Mouse (Mus musculus): ENCODE measurements around the gene Plxna2.
A peak's percentile ranks its signal among the peaks of the same experiment; 100 is the strongest.

Plxna2 gene

GRCm38 (mm10) chr1:194815547-194815946, 197.5 kb downstream of the Plxna2 start:
- DNase-seq (ENCODE audit: low read depth, low spot score): no peak

- peak; percentile 70 for DNase-seq (ENCODE audit: low read depth, low spot score)
Measured at GRCm38 (mm10) chr1:194816913-194817312, 198.9 kb downstream of the Plxna2 start.

DNA sequence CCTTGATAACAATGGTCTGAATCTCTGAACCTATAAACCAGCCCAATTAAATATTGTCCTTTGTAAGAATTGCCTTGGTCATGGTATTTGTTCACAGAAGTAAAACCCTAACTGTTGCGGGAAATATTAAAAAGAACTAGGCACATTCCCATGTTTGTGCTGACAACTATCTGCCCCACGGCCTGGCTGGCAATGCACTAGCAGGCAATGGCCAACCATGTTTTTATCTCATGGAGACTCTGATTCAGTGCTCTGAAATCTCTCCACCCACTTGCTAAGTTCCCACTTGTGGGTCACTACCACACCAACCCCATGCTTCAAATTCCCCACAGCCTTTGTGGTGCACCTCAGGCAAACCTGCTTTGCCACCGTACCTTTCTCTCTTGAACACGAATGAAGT, 202.9 kb downstream of the Plxna2 start:
- DNase-seq (ENCODE audit: low read depth, low spot score): no peak

- DNase-seq (ENCODE audit: low read depth, low spot score): no peak
Measured at GRCm38 (mm10) chr1:194821721-194822120, 203.7 kb downstream of the Plxna2 start.

GRCm38 (mm10) chr1:194828316-194828715, 210.3 kb downstream of the Plxna2 start:
- DNase-seq (ENCODE audit: low read depth, low spot score): no peak

GRCm38 (mm10) chr1:194835238-194835637, 217.2 kb downstream of the Plxna2 start:
- no peak for DNase-seq (ENCODE audit: low read depth, low spot score)

DNA sequence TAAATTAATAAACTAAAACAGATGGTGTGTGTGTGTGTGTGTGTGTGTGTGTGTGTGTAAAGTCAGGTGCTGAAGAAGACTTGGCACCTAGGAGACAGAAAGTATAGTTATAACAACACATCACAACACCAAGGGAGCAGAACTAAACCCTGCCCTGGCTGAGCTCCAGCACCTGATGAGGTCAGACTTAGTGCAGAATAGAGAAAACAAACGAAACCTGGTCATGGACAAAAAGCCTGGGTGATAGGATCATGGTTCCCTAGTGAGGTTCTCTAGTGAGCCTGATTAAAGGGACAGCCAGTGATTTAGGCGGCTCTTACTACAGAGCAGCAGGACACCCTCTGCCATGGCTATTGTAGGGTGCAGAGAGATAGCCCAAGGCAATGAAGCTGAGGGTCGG, 218.2 kb downstream of the Plxna2 start:
- DNase-seq (ENCODE audit: low read depth, low spot score): no peak

DNA sequence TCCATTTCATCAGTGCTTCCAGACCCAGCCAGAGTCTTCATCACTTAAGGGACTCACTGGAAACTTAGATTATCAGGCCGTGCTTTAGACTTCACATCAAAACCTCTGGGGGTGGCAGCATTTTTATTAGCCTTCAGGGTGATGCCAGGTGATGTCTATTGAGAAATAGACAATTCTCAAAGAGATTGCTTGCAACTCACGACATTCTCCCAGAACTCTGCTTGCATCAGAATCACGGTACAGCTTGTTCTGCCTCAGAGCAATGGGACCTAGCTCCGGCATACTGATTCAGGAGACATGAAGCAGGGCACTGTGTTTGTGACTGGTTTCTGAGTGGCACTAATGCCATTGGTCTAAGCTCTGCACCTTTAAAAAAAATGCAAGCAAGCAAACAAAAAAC, 218.7 kb downstream of the Plxna2 start:
- DNase-seq (ENCODE audit: low read depth, low spot score): no peak

- peak; percentile 27 for DNase-seq (ENCODE audit: low read depth, low spot score)
Measured at GRCm38 (mm10) chr1:194839230-194839910, 221.4 kb downstream of the Plxna2 start.

DNA sequence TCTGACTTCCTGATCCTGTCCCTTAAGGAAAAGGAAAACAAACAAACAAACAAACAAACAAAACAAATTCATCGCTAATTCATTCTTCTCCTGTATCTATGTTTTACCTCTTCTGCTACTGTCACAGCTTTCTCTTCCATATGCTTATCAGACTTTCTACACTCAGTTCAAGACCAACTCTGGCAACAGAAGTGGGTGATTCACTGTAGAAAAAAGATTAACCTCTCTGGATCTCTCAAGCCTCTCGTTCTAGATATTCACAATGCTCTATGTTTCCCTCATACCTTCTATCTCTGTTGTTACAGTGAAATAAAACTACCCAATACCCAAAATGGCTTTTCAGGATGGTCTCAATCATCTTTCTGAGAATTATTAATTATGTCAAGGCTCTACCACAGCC, 225.0 kb downstream of the Plxna2 start:
- DNase-seq (ENCODE audit: low read depth, low spot score): no peak

- DNase-seq (ENCODE audit: low read depth, low spot score): no peak
Measured at GRCm38 (mm10) chr1:194847014-194847413, 229.0 kb downstream of the Plxna2 start.

DNA sequence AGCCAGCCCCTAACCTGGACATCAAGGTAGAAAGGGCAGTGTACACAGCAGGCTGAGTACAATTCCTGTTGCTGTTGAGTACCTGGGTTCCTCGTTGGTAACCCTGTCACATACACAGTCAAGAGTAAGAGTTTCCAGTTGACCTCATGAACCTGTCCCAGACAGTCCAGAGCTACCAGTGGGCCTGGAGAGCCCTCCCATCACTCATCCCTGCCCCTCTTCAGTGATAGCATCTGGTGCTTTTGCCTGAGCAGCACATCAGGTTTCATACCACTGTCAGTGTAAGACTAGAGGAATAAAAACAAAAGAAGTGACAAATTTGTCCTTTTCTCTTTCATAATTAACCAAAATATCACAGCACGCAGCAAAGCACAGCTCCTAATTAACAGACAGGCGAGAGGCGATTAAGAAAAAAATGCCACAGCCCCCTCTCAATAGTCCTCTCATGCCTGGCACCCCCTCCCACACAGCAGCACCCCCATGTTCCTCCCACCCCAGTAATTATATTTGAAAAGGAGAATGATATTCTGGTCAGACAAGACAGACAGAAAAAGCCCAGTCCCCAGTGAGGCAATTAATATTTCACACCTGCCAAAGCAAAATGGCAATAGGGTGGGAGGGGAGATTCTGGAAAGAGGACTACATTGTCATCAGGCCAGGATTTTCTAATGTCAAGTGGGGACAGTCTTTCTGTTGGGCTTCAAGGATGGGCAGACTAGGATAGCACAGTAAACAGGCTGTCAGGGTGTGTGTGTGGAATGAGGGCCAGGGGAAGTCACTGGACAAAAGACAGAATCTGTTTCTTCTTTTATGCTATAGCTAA, 233.4 kb downstream of the Plxna2 start:
- DNase-seq (ENCODE audit: low read depth, low spot score): no peak

- DNase-seq (ENCODE audit: low read depth, low spot score): no peak
Measured at GRCm38 (mm10) chr1:194852065-194852358, 234.0 kb downstream of the Plxna2 start.
